Mouse (Mus musculus) urinary bladder, postnatal 36 days (tissue): ENCODE data around the gene Hic2.

ENCODE experiments used
- DNase-seq, 2 experiments: peaks; one replicate each; pipeline ENCODE4 v3.0.0; 2022; ENCODE audit warnings: low spot score in 2 of 2, mixed read lengths in 1 of 2

The Hic2 gene

DNA sequence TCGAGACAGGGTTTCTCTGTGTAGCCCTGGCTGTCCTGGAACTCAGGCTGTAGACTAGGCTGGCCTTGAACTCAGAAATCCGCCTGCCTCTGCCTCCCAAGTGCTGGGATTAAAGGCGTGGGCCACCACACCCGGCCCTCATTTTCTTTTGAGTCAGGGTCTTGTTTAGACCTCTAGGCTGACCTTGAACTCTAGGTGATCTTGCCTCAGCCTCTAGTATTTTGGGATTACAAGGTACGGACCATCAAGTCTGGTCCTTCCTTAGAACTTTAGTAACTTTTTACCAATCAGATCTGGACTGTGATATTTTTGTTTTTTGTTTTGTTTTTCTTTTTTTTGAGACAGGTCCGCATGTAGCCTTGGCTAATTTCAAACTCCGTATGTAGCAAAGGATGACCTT is 42.3 kb downstream of the Hic2 start, which contains the start of gene Tmem191c:
TSS of gene Tmem191c (plus strand) at position 357 of the 400 bp plus-strand sequence.
- DNase-seq, result no peak

DNA sequence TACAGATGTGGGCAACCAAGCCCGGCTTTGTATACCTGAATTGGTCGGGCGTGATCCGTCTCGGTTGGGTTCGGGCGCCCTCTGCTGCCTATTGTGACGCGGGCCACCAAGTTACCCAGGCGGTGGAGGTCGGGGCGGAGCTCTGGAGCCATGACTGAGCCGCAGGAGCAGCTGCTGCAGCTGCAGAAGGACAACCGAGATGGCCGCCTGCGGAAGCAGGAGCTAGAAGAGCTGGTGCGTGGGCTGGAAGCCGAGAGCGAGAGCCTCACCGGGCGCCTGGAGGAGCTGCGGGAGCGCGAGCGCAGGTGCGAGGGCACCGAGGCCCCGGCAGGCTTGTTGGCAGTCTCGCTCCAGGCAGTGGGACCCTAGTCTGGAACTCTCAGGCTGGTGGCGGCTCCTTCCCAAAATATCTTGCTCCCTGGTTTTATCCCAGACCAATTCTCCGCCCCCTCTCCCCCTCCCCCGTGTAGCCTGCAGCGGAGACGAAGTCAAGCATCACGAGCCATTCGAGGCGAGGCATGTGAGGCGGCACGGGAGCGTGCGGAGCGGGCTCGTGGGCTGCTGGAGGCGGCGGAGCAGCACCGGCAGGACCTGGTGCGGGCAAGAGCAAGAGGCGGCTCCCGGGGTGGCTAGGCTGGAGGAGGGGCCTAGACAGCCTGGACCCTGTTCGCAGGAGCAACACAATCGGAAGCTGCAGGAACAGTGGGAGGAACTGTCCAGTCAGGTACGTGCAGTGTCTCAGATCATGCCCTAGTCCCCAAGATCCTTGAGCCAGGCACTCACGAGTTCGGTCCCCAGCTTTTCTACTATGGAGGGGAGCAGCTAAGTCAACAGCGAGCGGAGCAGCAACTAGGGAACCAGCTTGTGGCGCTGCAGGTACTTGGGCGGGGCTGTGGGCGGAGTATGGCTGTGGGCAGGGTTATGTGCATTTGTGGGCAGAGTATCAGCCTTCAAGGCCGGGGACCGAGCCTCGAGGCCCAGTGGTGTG is 43.1 kb downstream of the Hic2 start:
- peak; percentile 90 to 94 for DNase-seq

DNA sequence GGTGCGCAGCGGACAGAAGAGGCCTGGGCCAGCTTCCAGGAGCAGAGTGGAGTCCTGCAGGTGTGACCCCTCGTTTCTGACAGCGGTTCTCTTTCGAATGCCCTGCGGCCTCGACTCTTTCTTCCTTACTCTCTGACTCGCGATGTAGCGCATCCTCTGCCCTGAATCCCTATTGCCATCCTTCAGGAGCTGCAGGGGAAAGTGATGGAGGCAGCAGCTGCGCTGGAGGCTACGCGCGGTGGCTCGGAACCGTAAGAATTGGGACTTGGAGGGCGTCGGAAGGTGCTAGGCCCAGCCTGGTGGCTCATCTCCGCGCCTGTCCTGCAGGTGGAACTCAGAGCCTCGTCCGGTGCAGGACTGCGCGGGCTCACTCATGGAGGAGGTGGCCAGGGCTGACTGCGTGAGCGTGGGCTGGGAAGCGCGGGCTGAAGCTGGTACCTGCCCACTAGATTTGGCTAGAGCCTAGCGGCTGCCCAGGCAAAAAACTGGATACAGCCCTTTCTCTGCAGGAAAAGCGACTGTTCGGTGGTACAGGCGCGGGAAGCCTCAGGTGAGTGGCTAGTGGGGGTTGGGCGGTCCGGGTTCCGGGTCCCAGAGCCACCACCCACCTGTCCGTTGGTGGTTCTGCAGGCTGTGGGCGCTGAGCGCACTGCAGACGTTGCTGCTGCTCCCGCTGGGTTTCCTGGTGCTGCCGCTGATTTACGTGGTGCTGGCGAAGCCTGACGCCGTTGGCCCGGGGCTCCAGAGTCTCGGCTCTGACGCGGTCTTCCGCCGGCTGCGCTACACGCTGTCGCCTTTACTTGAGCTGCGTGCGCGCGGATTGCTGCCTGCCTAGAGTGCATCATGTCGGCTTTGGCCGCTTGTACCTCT is 44.2 kb downstream of the Hic2 start:
- no peak for DNase-seq

DNA sequence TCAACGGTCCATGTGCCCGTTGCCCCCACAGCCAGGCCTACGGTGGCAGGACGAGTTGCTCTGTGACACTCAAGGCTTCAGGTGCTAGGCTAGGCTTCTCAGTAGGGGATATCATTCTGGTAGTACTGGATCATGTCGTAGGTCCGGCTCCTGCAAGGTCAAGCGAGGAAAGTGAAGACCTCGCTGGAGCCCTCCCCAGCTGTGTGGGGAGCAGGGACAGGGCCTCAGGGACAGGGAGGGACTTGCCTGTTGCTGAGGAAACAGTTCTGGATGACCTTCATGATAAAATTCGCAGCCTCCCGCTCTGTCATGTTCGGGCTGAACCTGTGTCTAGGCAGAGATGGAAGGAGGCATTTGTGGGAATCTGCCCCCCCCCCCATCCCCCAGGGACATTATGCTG is 47.1 kb downstream of the Hic2 start:
- DNase-seq, result no peak

DNA sequence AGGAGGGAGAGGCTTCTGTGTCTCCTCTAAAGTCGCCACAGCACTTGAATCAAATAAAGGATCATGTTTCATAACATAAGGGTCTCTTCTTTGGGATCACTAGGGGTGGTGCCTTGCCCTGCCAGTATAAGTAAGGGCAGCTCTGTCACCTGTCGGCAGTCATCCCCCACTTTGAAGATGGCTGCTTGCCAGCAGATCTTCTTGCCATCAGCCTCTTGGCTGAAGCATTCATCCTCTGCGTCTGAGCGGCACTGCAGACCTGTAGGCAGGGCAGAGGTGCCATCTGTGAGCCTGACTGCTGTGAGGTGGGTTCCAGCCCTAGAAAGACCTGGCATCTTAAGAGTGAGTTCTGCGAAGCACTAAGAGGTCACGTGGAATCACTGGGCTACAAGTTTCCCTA is 49.8 kb downstream of the Hic2 start:
- DNase-seq, result no peak

DNA sequence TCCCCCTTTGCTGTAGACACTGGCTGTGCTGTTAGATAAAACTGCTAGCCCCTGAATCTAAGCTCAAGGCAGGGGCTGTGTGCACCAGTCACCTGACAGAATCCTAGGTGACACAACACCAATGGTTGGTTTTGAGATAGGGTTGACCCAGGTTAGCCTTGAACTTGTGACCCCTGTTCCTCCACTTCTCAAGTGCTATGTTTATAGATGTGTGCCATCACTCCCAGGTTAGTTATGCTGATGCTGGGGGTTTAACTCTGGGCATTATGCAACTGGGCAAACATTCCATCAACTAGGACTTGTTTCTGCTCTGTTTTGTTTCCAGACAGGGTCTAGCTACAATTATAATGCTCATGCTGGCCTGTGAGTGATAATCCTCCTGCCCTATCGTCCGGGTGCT is 53.7 kb downstream of the Hic2 start:
- DNase-seq, result no peak

DNA sequence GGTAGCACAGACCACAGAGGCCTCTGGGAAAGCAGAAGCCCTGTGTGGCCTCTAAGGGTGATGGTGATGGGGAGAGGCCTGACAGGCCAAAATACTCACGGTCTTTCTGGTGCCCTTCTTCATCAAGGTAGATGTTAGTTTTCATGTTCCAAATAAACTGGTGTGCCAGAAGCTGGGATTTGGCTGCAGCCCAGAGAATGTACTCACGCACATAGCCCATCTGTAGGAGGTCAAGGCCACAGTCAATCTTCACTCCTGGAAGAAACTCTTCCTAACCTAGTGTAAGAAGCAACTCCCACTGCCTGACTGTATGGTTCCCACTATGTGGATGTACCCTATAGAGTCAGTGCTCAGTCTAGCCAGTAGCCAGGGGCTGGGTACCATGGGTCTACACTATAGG is 57.6 kb downstream of the Hic2 start:
- DNase-seq, result no peak

DNA sequence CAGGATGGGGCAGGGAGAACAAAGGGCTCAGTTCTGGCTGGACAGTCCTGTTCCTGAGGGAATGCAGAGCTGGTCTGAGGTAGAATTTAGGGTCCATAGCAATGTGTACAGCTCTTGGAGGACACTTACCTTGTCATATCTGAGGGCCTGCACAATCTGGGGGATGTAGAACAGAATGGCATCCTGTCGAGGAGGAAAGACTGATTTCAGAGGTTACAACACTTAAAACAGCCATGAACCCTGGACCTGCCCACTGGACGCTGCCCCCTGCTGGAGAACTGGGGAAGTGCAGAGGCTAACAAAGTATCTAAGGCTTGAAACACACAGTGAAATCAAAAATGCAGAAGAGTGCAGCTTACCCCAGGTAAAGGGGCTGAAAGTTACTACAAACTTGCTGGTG is 59.4 kb downstream of the Hic2 start:
- DNase-seq, result peak; percentile 62 to 66

DNA sequence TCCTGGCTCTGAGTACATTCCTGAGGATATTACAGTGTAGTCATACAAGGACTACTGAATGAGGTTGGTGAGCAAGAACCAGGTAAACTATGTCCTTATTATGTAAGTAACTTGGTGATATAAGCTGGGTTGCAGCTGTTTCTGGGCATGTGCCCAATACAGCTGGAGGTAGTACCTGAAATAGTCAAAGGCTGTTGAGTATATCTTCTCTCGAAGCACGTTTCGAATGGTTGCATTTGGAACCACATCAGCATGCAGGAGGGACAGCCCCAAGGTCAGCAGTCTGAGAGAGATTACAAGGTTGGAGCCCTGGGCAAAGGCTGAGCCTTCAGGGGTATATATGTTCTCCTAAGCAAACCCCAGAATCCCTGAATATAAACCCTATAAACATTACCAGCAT is 67.4 kb downstream of the Hic2 start:
- no peak for DNase-seq

DNA sequence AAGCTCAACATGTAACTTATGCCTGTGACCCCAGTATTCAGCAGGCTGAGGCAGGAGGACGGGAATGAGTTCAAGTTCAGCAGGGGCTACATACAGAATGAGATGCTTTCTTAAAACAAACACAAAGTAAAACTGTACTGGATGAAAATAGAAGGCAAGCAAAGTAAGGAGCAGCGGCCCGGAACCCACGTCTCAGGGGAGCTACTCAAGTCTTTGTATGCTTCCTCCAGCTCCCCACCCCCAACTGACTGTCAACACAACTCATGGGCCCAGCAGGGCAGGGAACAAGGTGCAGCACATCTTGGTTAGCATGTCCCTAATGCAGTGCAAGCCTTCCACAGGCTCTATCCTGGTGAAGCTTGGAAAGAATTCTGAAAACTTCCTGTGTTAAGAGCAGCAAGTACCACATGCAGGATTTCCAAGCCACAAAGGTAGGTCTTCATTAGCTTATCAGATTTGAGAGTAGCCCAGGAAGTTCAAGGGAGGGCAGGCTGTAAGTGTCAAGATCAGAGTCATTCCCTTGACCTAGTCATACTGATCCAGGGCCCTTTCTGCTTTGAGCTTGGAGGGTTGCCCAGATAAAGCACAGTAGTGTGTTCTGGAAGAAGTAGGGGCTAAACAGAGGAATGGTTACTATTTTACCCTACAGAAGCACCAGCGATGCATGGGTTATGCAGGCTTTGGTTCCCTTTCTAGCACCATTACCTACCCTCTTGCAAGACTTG is 70.3 kb downstream of the Hic2 start:
- no peak for DNase-seq

DNA sequence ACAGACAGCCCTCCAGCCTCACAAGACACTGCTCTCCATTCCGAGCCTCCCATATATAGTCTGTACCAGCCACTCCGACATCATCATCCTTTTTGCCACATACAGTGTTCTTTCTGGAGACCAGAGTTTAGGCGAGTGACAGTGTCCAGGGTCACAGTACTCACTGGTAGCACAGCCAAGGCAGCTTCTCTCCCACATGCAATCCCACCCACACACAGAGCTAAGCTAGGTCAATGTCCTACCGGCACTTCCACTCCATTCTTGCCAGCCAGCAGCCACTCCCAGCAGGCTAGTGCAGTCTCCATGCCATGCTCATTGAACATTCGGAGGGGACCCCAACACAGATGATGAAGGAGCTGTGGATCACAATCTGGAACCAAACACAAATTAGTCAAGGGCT is 74.1 kb downstream of the Hic2 start:
- no peak for DNase-seq

DNA sequence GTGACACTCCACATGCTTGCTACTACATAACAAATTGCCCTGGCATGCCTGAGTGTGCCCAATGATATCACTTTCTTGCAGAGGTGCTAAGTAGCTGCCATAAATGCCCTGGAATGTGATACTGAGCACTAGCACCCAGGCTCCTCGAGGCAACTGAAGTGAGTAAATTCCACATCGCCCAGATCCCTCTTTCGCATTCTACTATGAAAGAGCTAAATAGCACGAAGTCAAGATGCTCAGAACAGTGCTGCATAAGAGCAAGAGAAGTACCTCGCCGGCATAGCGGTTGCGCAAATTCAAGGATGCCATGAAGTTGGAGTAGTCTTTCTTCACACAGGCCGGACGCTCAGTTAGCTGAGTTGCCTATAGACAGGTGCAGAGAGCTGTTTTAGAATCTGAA is 75.7 kb downstream of the Hic2 start:
- no peak for DNase-seq

DNA sequence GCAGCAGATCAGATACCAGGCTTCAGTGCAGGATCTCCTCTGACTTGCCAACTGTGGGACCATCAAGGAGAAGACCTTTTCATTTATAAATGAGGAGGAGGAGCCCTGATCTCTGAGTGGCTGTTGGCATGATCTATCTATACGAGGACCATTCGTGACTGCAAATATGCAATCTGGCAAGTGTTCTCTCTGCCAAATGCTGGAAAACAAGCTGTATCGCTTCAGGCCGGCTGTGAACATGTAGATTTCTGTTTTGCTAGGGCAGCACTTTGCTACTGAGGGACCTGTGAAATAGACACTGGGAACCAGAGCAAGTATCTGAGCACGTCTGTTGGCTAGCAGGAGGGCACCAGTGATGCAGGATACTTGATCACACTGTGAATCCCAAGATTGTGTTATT is 79.2 kb downstream of the Hic2 start:
- no peak for DNase-seq
